Mouse (Mus musculus): ENCODE measurements around the gene Unc45a.
"Not testable (repeated sequence)": the region's sequence is repeated elsewhere in the genome, so short reads cannot be mapped to it uniquely, and the experiment has no call there.

Gene Unc45a

DNA sequence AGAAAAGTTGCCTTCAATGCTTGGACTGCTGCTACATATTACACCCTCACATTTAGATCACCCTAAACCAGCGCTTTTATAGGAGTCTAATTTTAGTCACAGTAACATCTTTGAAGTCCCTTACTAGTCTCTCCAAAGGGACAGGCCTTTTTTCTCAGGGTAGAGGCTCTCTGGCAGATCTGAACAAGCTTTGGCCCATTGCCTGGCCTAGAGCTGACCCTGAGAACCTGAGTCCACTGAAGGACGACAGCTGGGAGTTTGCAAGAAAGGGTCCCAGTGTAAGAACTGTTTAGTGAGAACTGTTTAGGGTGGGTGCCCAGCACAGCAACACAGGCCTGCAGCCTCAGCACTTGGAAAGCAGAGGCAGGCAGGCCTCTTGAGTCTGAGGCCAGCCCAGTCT, 25.0 kb upstream of the Unc45a start:
- no peak for DNase-seq

DNA sequence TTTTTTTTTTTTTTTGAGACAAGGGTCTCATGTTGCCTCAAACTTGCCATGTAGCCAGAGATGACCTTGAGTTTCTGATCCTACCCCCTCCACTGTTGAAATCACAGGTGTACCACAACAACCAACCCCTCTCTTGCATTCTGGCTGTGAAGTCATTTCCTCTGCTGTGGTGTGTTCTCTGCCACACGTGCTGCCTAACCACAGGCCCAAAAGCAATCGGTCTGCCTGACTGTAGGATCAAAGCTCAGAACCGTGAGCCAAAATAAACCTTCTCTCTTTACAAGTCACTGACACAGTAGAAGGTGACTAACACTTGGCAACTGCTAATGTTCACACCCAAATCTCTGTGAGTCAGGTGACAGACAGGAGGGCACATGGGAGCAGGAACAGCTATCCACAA, 19.6 kb upstream of the Unc45a start:
- DNase-seq: no peak

DNA sequence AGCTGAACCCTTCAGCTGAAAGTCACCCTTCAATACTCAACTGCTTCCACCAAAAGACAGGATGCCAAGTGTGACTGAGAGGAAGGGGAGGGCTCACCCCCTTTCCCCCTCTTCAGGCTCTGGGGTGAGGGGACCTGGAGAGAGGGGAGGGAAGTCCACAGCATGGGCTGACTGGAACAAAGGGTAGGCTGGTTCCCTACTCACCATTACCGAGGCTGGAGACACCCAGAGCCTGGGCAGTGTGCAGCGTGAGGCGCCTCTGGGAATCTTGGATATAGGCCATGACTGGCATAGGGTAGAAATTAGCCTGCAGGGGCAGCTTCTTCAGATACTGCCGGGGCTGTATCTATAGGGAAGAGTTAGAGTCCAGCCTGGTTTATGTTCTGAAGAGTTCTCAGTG, 17.2 kb upstream of the Unc45a start:
- DNase-seq: no peak

DNA sequence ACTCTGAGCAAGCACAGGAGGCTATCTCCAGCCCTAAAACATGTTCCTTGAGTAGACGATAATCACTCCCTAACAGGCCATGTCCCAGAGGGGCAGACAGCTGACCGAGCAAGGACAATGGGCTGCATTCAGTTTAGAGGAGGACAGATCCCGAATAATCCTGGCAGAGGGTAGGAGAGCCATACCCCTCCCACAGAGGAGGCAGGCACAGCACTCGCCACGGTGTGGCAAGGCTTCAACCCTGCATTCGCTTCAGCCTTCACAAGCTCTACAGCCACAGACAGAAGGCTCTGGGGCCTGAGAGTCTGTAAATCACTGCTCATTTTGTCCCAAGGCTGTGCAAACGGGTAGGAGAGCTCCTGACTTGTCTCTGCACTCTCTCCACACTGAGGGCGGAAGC, 16.4 kb upstream of the Unc45a start:
- DNase-seq: no peak

DNA sequence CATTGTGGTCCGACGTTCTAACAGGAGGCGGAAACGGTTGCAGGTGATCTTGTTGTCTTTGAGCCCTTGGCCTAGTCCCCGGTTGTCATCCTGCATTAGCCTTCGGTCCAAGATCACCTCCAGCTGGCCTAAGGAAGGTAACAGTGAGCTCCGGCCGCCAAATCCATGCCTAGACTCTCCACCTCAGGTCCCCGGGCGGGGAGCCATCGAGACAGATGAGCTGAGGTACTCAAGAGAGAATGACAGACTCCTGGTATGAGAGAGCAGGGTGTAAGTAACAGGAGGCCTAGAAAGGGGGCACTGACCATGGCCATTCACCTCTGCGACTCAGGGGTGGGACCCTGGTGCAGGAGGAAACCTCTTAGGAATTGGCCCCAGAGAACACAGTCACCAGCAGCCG, 15.5 kb upstream of the Unc45a start:
- DNase-seq: no peak

DNA sequence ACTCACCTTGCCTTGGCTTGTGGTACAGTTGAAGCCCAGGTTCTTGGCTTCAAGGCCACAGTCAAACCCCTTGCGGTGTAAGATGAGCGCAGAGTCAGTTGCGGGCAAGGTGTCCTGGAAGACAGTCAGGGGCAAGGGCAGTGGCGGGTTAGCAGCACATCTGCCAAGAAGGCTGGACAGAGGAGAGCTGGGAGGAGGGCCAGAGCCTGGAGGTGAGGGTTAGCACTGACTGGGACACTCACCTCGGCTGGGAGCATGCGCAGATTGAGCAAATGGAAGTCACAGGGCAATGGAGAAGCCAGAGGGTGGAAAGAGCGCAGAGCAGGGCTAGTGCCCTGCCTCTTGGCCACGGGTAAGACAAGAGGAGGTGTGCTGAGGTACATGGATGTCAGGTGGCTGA, 12.1 kb upstream of the Unc45a start:
- no peak for DNase-seq

DNA sequence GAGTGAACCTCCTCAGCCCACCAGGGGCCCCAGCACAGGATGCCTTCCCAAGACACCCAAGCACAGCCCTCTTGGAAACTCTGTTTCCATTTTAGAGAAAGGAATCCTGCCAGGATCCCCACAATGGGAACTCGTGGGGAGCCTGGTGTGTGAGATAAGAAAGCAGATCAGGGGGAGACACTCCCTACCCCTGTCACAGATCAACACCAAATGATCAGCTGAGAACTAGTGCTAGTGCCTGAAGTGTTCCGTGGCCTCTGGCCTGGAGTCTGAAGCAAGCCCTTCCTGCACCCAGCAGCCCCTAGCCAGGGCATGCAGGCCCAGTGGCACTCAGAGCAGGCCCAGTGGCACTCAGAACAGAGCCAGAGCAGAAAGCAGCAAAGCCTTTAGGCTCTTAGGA, 10.0 kb upstream of the Unc45a start:
- DNase-seq: no peak

DNA sequence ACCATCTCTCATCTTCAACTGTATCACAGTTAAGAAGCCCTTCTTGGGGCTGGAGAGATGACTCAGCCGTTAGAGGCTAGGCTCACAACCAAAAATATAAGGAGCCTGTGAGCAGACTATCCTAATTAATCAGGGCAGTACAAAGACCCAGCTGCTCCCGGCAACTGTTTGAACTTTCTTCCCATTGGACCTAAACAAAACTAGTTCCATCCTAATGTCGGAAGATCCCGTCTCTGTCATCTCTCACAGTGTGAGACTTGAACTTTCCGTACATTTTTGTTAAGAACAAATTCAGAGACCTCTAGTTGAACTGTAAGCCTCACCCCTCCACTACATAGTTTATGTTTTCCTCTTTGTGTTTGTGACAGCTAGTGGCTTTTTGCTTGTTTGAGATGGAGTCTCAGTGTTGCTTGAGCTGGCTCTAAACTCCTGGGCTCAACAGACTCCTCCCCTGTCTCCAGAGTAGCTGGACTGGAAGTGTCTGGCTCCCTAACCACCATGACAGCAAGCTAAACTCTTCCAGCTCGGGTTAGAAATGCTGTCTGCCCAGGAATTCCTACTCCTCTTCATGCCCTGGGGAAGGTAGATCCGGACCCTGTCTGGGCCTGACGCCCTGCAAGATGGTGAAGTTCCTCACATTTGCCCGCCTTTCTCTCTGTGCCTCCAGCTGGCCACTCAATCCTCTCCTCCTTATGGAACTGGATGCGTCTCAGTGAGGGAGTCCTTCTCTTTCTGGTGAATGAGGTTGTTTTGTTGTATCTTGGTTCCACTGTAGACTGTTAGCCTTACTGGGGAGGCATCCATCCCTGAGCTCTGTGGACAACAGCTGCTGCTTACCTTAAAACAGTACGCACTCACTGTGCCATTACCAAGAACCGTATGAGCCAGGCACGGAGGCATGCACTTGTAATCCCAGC, 7.1 kb upstream of the Unc45a start:
- no peak for DNase-seq

DNA sequence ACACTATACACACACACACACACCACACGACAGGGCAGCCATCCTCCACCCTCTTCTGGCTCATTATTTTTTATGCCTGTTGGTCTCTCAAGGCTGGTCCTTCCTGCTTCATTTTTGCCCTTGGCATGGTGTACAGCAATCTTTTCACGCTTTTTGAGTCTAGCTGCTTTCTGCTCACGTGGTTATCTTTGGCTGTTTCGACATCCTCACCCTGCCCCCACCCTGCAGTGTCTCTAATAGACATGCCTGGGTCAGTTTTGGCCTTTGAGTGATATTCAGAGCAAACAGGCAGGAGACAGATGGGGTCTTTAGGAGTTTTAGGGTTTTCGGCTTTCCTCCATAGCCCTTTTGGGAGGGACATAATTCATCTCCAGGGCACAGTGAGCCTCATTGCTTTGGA, 6.0 kb upstream of the Unc45a start:
- DNase-seq: no peak

DNA sequence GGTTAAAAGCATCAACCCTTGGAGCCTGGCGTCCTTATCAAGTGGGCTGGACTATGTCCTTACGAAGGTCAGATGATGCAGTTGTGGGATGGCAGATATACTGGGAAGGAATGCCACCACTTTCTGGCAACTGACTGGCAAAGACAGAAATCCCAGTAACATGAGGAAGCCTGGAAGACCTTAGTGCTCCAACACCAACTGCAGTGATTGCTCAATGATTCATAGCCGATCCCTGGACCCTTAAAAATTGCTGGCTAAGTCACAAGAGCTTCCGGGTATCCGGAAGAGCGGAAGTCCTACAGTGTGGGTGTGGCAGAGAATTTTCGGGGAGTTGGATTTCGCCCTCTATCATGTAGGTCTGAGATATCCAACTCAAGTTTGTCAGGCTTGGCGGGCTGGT, 5.4 kb upstream of the Unc45a start:
- DNase-seq: no peak

DNA sequence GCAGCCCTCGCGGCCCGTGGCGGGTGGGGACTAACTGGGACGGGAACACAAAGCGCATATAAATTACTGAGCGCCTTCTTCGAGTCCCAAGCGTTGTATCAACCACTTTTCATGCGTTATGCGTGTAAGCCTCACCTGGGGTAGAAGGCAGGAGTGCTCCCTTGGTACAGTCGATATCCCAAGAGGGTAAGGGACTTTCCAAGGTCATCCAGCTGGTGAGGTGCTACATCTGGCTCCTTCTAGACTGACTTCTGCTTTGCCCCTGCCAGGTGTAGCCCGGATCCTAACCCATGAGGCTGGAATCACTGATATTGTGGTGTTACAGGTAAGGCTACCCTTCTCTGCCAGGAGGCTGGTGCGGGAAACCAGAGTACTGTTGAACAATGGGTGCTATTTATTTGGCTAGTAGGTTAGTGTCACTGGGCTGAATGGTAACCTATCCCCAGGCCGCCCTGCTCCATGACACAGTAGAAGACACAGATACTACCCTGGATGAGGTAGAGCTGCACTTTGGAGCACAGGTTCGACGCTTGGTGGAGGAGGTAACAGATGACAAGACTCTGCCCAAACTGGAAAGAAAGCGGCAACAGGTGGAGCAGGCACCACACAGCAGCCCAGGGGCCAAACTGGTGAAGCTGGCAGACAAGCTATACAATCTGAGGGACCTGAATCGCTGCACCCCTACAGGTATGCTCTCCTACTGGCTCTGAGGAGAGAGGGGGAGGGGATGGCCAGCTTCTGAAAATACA, 2.6 kb upstream of the Unc45a start:
- no peak for DNase-seq

DNA sequence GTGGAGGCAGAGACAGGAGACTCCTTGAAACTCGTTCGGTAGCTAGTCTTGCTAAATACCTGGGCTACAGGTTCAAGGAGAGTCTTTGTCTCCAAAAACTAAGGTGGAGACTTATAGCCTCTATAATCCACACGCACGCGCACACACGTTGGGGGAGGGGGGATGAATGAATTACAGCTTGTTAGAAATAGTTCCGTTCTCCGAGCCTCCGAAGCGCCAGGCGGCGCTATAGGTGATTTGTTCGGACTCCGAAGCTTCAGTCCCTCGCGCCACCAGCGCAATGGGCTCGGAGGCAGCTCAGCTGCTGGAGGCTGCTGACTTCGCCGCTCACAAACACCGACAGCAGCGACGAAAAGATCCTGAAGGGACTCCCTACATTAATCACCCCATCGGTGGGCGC, 2.1 kb upstream of the Unc45a start, which contains the start of gene Hddc3:
TSS of gene Hddc3 (plus strand) at position 247 of the 400 bp plus-strand sequence.
- DNase-seq: peak; percentile 92

DNA sequence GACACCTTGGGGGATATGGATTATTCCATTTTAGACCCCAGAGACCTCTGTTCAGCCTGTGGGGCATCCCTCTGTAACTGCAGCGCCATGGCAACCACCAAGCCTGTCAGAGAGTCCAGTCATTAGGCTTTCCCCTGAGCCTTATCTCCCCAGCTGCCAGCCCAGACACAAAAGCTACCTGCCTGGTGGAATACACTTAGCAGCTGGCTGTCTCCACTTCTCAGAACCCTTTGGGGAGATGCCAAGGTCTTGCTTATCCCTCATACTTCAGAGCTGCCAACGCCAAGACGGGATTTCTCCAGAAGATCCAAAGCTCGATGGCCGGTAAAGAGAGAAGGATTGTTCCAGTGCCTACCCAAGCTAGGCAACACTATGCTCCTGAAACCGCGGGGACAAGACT, 988 bp upstream of the Unc45a start:
- DNase-seq: no peak

DNA sequence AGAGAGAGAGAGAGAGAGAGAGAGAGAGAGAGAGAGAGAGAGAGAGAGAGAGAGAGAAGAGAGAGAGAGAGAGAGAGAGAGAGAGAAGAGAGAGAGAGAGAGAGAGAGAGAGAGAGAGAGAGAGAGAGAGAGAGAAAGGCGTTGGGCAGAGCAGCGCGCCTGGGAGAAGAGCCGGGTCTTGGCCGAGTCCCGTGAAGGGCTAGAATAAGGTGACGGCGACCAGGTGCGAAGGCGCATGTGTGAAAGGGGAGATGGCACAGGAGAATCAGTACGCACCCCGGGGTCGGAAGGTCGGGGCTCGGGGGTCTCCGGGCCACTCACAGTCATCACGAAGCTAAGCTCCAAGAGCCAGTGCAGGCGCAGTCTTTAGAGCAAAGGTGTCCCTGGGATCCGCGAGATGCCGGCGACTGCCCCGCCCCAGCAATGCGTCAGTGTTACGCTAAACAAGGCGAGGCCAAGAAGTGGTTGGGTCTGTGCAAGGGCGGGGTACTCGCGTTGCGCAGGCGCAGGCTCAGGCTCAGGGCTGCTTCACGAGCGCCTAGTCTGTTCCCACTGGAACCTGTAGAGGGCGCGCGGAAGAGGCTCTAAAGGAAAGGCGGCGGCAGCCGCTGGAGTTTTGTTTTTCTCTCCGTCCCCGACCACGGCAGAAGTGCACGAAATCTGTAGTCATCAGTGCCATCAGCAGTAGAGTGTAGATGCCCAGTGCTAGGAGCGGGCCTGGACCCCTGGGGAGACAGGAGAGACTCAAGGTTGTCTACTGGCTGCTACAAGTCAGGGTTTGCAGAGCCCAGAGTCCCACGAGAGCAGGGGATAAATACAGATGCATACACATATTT, 794 bp downstream of the Unc45a start:
- DNase-seq: peak; percentile 98

DNA sequence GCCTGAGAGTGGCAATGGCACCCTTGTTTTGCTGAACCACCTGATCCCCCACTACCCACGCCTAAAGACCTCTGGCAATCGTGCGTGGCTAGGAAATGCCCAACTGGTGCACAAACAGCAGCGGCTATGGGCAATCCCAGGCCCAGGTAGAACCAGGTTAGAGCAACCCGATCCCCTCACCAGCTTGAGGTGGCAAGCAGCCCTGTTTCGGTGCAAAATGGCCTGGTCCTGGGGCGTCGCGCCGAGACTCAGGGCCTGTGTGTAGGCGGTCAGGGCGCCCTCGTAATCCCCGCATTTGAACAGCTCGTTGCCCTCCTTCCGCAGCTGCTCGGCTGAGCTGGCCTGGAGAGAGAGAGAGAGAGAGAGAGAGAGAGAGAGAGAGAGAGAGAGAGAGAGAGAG, 1.4 kb downstream of the Unc45a start:
- no peak for DNase-seq

DNA sequence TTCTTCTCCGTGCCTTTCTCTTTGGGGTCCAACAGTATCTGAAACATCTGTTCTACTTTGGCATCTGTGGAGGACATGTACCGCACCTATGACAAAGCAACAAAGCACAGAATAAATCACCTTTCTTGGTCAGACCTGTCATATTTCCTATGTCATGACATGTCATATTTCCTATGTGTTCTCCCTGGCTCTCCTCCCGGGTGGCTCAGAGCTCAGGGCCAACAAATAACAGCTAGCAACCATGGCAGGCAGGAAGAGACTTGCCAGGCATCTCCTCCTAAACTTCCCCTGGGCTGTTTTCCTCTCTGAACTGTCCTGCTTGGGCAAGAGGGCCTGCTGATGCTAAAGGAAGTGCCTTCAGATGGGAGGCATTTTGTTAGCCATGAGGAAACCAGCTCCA, 3.9 kb downstream of the Unc45a start:
- no peak for DNase-seq

DNA sequence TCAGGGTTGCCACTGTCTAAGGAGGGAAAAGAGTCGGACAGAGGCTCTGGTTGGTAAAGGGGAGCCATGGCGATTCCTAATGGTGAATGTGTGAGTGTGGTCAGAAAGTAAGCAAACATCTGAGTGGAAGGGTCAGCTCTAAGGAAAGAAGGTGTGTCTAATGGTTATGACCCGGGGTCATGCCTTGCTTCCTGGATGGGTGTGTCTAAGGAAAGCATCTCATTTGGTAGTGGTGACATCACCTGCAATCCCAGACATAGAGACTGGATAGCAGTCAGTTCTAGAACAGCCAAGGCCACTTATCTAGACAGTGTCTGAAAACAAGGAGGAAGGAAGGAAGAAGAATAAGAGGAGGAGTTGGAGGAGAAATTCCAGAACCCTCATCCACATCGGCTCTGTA, 6.0 kb downstream of the Unc45a start:
- no peak for DNase-seq

DNA sequence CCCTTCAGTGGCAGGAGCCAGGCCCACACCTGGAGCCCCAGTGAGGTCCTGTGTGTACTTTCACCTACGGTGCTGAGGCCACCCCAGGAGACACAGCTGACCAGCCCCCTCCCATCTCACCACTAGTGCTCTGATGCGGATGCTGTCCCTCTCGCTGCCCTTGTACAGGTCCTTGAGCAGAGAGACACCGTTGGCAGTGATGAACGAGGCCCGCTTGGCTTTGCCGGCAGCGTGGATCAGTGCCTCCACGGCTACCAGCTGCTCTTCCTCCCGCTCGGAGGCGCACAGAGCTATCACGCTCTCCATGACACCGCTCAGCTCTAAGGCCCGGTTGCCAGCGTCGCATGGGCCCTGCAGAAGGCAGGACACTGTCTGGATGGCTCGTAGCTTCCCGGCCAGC, 9.4 kb downstream of the Unc45a start:
- no peak for DNase-seq

DNA sequence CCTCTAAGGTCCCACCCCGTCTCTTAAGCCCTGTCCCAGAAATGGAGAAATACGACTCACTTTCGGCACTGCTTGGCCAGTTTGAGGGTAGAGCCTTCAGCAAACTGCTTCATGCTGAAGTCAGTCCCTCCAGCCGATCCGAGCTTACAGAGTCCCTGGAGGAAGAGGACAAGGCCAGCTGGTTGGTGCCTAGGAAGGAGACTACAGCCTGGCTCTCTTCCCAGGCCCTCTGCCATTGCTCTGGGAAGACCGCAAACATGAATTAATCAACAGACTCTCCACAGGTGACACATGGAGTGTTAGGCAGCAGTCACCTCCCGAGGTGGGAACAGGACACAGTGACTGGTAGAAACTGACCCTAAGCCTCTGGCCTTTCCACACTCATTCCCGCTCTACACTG, 10.5 kb downstream of the Unc45a start:
- no peak for DNase-seq

DNA sequence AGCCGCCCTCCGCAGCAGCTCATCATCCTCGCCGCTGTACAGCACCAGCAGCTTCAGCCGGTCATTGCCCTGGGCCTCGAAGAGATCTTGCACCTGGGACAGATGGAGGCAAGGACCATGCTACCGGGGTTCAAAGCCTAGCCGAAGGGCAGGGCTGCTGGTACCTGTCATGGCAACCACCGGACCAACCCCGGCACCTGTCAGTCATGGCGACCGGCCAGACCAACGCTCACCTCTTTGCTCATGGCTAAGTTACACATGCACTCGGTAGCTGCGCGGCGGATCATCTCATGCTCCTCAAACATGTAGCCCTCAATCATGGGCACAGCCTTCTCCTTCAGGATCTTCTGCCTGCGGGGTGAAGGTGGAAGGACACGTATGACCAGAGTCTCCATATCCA, 14.7 kb downstream of the Unc45a start:
- DNase-seq: no peak

DNA sequence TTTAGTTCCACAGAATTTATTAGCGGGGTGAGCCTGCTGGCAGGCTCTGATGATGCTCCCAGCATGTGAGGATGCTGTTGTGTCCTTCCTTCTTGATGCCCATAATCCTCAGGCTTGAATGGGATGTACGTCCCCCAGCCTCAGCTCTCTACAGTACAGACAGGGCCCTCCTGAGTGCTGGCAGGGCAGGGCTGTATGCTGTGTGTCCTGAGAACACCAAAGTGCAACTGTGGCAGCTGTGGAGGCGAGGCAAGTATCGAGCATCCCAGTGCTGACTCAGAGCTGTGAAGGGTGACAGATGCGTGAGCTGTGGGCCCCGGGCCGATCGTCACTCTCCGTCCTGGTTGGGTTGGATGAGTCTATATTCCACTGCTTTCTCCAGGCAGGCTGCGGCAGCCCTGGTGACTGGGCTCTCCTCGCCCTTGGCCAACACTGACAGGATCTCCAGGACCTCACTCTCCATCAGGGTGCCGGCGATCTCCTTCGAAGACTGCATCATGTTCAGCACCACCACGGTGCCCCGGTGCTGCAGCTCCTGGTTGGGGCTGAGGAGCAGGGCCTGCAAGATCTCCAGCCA, 15.4 kb downstream of the Unc45a start:
- DNase-seq: no peak

DNA sequence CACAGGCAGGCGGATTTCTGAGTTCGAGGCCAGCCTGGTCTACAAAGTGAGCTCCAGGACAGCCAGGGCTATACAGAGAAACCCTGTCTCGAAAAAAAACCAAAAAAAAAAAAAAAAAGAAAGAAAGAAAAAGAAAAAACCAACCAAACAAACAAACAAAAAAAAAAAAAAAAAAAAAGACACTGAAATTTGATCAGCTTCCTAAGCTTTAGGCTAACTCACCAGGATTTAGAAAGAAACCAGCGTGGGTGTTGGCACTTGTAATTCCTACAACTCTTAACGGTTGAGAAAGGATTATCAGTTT, 16.0 kb downstream of the Unc45a start:
- not testable (repeated sequence) for DNase-seq
